Mouse (Mus musculus) cerebellum, adult 2 months (tissue): ENCODE results near the gene Rps15a. TPM values are rescaled to one million over a fixed set of nuclear protein-coding genes. Genes with fewer than 3 reads are reported as not detected.
A peak's percentile ranks its signal among the peaks of the same experiment; 100 is the strongest.

Source experiments
- DNase-seq, 2 experiments: peaks; one replicate each; pipeline ENCODE4 v3.0.0; 2021
- H3K27ac ChIP-seq: fragments of 200-500 bp; 2 replicates; pipeline ENCODE4 v1.5.1; 2012; ENCODE audit warnings: low read length, control low read depth, inconsistent platforms; ENCODE audit not compliant: insufficient read depth
- H3K27me3 ChIP-seq: fragments of 200-500 bp; 2 replicates; pipeline ENCODE4 v1.6.1; 2012; ENCODE audit warnings: inconsistent platforms, mild to moderate bottlenecking, low read length, moderate library complexity; ENCODE audit not compliant: control insufficient read depth, insufficient read depth
- H3K4me1 ChIP-seq: fragments of 200-500 bp; 2 replicates; pipeline ENCODE4 v1.6.1; 2011; ENCODE audit warnings: low read length; ENCODE audit not compliant: control insufficient read depth, insufficient read depth
- H3K4me3 ChIP-seq: fragments of 200-500 bp; replicated peaks from 2 replicates; pipeline ENCODE3; 2011; ENCODE audit warnings: mild to moderate bottlenecking, low read depth, low read length, control low read depth; ENCODE audit not compliant: insufficient read depth
- CTCF ChIP-seq: fragments of 200-500 bp; IDR thresholded peaks from 2 replicates; pipeline ENCODE4 v1.5.1; 2011; ENCODE audit warnings: low read depth, mild to moderate bottlenecking, control low read depth, low read length, moderate library complexity, borderline replicate concordance; ENCODE audit not compliant: insufficient read depth
- POLR2A ChIP-seq: fragments of 200-500 bp; IDR thresholded peaks from 2 replicates; pipeline ENCODE4 v1.6.1; 2011; ENCODE audit warnings: low read length, control low read depth, borderline replicate concordance; ENCODE audit not compliant: insufficient read depth
- WGBS: fragments of 180-500 bp; shearing (Covaris S2); methylation state at CpG from one replicate; pipeline ENCODE4 v1.1.7; 2018; 5-methylcytosine and 5-hydroxymethylcytosine counted together
- polyA plus RNA-seq: library from polyadenylated mRNA; depleted of rRNA; stranded (reverse); fragments of >200 nt; gene quantifications from 2 replicates; pipeline ENCODE4 v1.2.3, GENCODE M21; 2012

Gene Rps15a
- polyA plus RNA-seq, 1 experiment: 1,186 TPM

- DNase-seq: no peak
- WGBS: 68% methylated on average over 11 of the region's 11 CpGs
These were observed 19.1 kb upstream of the Rps15a start for GRCm38 (mm10) chr7:118135128-118135527.

GRCm38 (mm10) chr7:118129430-118130041 is 13.5 kb upstream of the Rps15a start, which contains the start of gene Arl6ip1:
Gene Arl6ip1, minus strand, starts transcription at chr7:118129662.
- peak within 1 kb of the TSS; percentile 50 for H3K27ac ChIP-seq
- under 1% methylated on average over 39 of the region's 39 CpGs for WGBS

More at GRCm38 (mm10) chr7:118135128-118135527, 19.1 kb upstream of the Rps15a start:
- no peak for TF ChIP-seq CTCF
- no peak for TF ChIP-seq POLR2A
- H3K27ac ChIP-seq: no peak overlapping the region
- no peaks in the 10 kb centered on the region for H3K27me3 ChIP-seq
- H3K4me1 ChIP-seq: no peaks in the 10 kb centered on the region
- no peak overlapping the region for H3K4me3 ChIP-seq

GRCm38 (mm10) chr7:118128925-118129429 is 13.0 kb upstream of the Rps15a start:
- Histone ChIP-seq H3K4me1 (no peaks in the 10 kb centered on the region; the same call in 1 of the 2 replicates), H3K4me3 (peak overlapping the region; percentile 80), H3K27ac (peak overlapping the region; percentile 50), H3K27me3 (no peaks in the 10 kb centered on the region)
- DNase-seq: peak; percentile 48 to 56
- WGBS: under 1% methylated on average over 21 of the region's 21 CpGs
- TF ChIP-seq POLR2A (no peak), CTCF (no peak)

More at GRCm38 (mm10) chr7:118129430-118130041, 13.5 kb upstream of the Rps15a start, which contains the start of gene Arl6ip1:
- peak within 1 kb of the TSS; percentile 80 for H3K4me3 ChIP-seq
- peak; percentile 95 to 98 for DNase-seq
- no peaks in the 10 kb centered on the region for H3K27me3 ChIP-seq
- TF ChIP-seq POLR2A (peak; percentile 97), CTCF (no peak)
- H3K4me1 ChIP-seq: no peaks in the 10 kb centered on the region; the same call in 1 of the 2 replicates

- Histone ChIP-seq H3K4me3 (no peak overlapping the region), H3K4me1 (peaks cover 3% of the 10 kb centered on the region), H3K27me3 (no peaks in the 10 kb centered on the region; the same call in 1 of the 2 replicates), H3K27ac (no peak overlapping the region)
- TF ChIP-seq CTCF (no peak), POLR2A (no peak)
- 55% methylated on average over 11 of the region's 11 CpGs for WGBS
- DNase-seq: no peak
These were observed 10.4 kb upstream of the Rps15a start for GRCm38 (mm10) chr7:118126219-118126875.

GRCm38 (mm10) chr7:118125736-118126135 is 9.7 kb upstream of the Rps15a start:
- H3K27ac ChIP-seq: no peak overlapping the region
- no peak for DNase-seq
- H3K4me1 ChIP-seq: peaks cover 3% of the 10 kb centered on the region
- H3K4me3 ChIP-seq: no peak overlapping the region
- no peak for TF ChIP-seq CTCF
- no peak for TF ChIP-seq POLR2A
- H3K27me3 ChIP-seq: no peaks in the 10 kb centered on the region; the same call in 1 of the 2 replicates

GRCm38 (mm10) chr7:118123512-118124411 is 7.8 kb upstream of the Rps15a start:
- H3K27me3 ChIP-seq: no peaks in the 10 kb centered on the region; the same call in 1 of the 2 replicates
- no peak for TF ChIP-seq POLR2A
- TF ChIP-seq CTCF: no peak
- H3K4me1 ChIP-seq: peaks cover 3% of the 10 kb centered on the region
- H3K27ac ChIP-seq: no peak overlapping the region
- no peak for DNase-seq
- 48% methylated on average over 4 of the region's 4 CpGs for WGBS
- no peak overlapping the region for H3K4me3 ChIP-seq

- DNase-seq: no peak
- Histone ChIP-seq H3K4me1 (peaks cover 3% of the 10 kb centered on the region), H3K4me3 (no peak overlapping the region), H3K27me3 (no peaks in the 10 kb centered on the region; the same call in 1 of the 2 replicates), H3K27ac (no peak overlapping the region)
- 97% methylated on average over 7 of the region's 7 CpGs for WGBS
- TF ChIP-seq CTCF: no peak
- TF ChIP-seq POLR2A: no peak
These were observed 6.2 kb upstream of the Rps15a start for GRCm38 (mm10) chr7:118122235-118122634.
